Mouse (Mus musculus): ENCODE results near the gene Slc24a1. TPM values are rescaled to one million over a fixed set of nuclear protein-coding genes. Genes with fewer than 3 reads are reported as not detected.

The Slc24a1 gene
- total and polyA plus RNA-seq, 3 experiments, result 0.05 TPM; not detected in 2

DNA sequence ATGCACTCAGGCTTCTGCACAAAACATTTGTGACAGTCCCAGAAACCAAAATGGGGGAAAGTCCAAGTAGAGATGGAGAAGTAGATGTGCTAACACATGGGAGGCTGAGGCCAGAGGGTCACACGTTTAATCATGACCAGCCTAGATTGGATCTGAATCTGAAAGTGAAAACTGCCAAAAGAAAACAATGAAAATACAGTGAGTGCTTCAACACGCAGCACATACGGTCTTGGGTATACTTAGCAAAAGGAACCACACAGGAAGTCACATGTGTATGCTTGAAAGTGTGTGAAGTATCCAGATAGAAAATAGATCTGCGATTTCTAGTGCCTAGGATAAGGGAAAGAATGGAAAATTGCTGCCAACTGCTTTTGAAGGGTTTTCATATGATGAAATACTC lies 36.8 kb downstream of the Slc24a1 start:
- Histone ChIP-seq H3K4me3 (ENCODE audit: low read depth, low read length) (no peak overlapping the region), H3K9me3 (replicated peaks) (no peaks in the 10 kb centered on the region), H3K4me1 (ENCODE audit: insufficient read depth, low read depth, low read length) (no peaks in the 10 kb centered on the region), H3K27me3 (ENCODE audit: insufficient read depth, low read length) (no peaks in the 10 kb centered on the region), H3K36me3 (replicated peaks) (peaks cover 86% of the 10 kb centered on the region)
- ATAC-seq (ENCODE audit: extremely low read depth, insufficient number of reproducible peaks, low FRiP score, poor library complexity, severe bottlenecking) (no peak), DNase-seq (ENCODE audit: low spot score) (no peak)
- no peak for TF ChIP-seq GATA1 (IDR thresholded peaks at IDR 0.05; ENCODE audit: borderline replicate concordance, low read length)
- TF ChIP-seq TAL1 (conservative IDR thresholded peaks at IDR 0.05; ENCODE audit: low read depth, low read length), result no peak
- TF ChIP-seq GATA2 (IDR thresholded peaks at IDR 0.05; ENCODE audit: borderline replicate concordance, low read depth, low read length), result no peak
- no peak for TF ChIP-seq POLR2AphosphoS5 (IDR thresholded peaks at IDR 0.05; ENCODE audit: insufficient replicate concordance, low read depth, low read length)
- no peak for TF ChIP-seq CTCF (IDR thresholded peaks at IDR 0.05; ENCODE audit: low read depth, low read length)

DNA sequence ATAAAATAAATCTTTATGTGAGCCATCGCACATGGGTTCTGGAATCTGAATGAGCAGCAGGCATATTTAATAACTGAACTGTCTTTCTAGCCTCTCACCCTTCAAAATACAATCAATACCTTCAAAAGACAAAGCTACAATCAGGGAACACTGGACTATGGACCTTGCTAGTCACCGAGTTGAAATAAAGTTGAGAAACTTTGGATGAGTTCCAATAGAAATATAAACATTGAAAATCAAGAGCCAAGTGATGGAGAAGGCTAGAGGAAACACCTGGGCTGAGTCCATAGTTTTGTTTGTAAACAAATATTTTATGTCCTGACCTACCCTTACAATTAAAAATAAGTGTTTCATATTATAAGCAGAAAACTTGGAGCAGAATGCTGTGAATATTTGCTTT lies 37.4 kb downstream of the Slc24a1 start:
- Histone ChIP-seq H3K27me3 (ENCODE audit: insufficient read depth, low read length) (no peaks in the 10 kb centered on the region), H3K4me1 (ENCODE audit: insufficient read depth, low read depth, low read length) (no peaks in the 10 kb centered on the region), H3K4me3 (ENCODE audit: low read depth, low read length) (no peak overlapping the region), H3K9me3 (replicated peaks) (no peaks in the 10 kb centered on the region), H3K36me3 (replicated peaks) (peaks cover 89% of the 10 kb centered on the region)
- no peak for ATAC-seq (ENCODE audit: extremely low read depth, insufficient number of reproducible peaks, low FRiP score, poor library complexity, severe bottlenecking)
- DNase-seq (ENCODE audit: low spot score), result no peak
- TF ChIP-seq GATA2 (IDR thresholded peaks at IDR 0.05; ENCODE audit: borderline replicate concordance, low read depth, low read length), result no peak
- TF ChIP-seq CTCF (IDR thresholded peaks at IDR 0.05; ENCODE audit: low read depth, low read length), result no peak
- TF ChIP-seq TAL1 (conservative IDR thresholded peaks at IDR 0.05; ENCODE audit: low read depth, low read length), result no peak
- TF ChIP-seq GATA1 (IDR thresholded peaks at IDR 0.05; ENCODE audit: borderline replicate concordance, low read length), result no peak
- TF ChIP-seq POLR2AphosphoS5 (IDR thresholded peaks at IDR 0.05; ENCODE audit: insufficient replicate concordance, low read depth, low read length), result no peak

DNA sequence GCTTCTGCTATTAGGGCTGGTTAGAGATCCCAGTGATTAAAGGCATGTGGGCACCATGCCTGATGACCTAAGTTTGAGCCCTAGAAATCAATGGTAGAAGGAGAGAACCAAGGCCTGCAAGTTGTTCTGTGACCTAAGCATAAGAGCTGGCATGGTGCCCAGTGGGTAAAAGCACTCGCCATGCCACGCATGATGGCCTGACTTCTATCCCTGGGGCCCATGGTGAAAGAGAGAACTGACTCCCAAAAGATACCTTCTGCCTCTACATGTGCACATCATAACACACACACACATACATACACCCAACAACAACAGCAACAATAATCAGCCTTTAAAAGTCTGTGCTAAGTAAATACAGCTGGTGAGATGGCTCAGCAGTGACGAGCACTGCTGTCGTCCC lies 38.0 kb downstream of the Slc24a1 start:
- Histone ChIP-seq H3K9me3 (replicated peaks) (no peaks in the 10 kb centered on the region), H3K4me3 (ENCODE audit: low read depth, low read length) (no peak overlapping the region), H3K36me3 (replicated peaks) (peaks cover 86% of the 10 kb centered on the region), H3K4me1 (ENCODE audit: insufficient read depth, low read depth, low read length) (no peaks in the 10 kb centered on the region), H3K27me3 (ENCODE audit: insufficient read depth, low read length) (no peaks in the 10 kb centered on the region)
- TF ChIP-seq GATA2 (IDR thresholded peaks at IDR 0.05; ENCODE audit: borderline replicate concordance, low read depth, low read length) (no peak), CTCF (IDR thresholded peaks at IDR 0.05; ENCODE audit: low read depth, low read length) (no peak)
- ATAC-seq (ENCODE audit: extremely low read depth, insufficient number of reproducible peaks, low FRiP score, poor library complexity, severe bottlenecking) (no peak), DNase-seq (ENCODE audit: low spot score) (no peak)

DNA sequence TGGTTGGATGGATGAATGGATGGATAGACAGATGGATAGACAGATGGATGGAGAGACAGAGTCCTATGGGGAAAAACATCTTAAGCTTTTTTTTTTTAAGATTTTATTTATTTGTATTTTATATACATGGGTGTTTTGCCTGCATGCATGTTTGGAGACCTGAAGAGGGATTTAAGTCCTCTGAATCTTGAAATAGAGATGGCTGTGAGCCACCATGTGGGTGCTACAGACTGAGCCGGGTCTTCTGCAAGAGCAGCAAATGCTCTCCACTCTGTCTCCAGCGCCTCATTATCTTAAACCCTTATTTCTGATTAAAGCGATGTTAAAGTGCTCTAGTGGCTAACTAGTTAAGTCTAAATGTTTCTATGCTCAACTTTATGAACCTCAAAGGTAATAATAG lies 44.0 kb downstream of the Slc24a1 start:
- H3K4me3 ChIP-seq (ENCODE audit: low read depth, low read length), result no peak overlapping the region
- no peak for TF ChIP-seq GATA2 (IDR thresholded peaks at IDR 0.05; ENCODE audit: borderline replicate concordance, low read depth, low read length)
- TF ChIP-seq POLR2AphosphoS5 (IDR thresholded peaks at IDR 0.05; ENCODE audit: insufficient replicate concordance, low read depth, low read length), result no peak
- TF ChIP-seq TAL1 (conservative IDR thresholded peaks at IDR 0.05; ENCODE audit: low read depth, low read length), result no peak
- no peak for TF ChIP-seq GATA1 (IDR thresholded peaks at IDR 0.05; ENCODE audit: borderline replicate concordance, low read length)
- no peak for TF ChIP-seq CTCF (IDR thresholded peaks at IDR 0.05; ENCODE audit: low read depth, low read length)
- H3K27me3 ChIP-seq (ENCODE audit: insufficient read depth, low read length), result no peaks in the 10 kb centered on the region
- H3K4me1 ChIP-seq (ENCODE audit: insufficient read depth, low read depth, low read length), result peaks cover 4% of the 10 kb centered on the region; the same call in 1 of the 2 replicates
- H3K36me3 ChIP-seq (replicated peaks), result peaks cover 88% of the 10 kb centered on the region
- ATAC-seq (ENCODE audit: extremely low read depth, insufficient number of reproducible peaks, low FRiP score, poor library complexity, severe bottlenecking), result no peak
- no peak for DNase-seq (ENCODE audit: low spot score)
- no peaks in the 10 kb centered on the region for H3K9me3 ChIP-seq (replicated peaks)

DNA sequence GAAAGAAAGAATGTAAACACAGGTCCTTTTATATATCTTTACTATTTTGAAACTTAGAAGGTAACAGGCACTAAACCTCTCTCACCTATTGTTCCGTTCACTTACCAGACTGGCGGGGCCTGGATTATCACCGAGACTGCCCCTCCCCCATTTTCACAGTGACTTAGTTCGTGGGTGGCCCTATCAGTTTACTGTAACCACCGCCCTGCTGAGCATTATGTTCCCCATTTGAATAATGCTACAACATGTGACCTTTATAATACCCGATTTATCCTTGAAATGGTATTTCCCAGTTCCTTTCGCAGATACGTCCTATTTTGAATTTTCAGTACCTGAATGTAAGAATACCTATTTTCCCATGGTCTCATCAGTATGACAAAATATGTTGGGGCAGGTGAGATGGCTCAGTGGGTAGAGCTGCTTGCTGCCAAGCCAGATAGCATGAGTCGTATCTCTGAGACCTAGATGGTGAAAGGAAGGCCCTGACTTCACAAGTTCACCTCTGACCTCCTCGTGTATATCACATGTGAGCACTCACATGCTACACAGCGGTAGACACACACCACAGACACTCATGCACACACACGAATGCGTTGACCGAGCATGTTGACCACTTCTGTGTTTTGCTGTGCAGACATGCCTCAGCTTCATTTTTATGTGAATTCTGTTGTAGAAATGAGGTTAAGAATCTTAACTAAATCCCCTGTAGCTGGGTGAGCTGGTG lies 46.3 kb downstream of the Slc24a1 start:
- no peak overlapping the region for H3K4me3 ChIP-seq (ENCODE audit: low read depth, low read length)
- DNase-seq (ENCODE audit: low spot score) (no peak), ATAC-seq (ENCODE audit: extremely low read depth, insufficient number of reproducible peaks, low FRiP score, poor library complexity, severe bottlenecking) (no peak)
- peaks cover 83% of the 10 kb centered on the region for H3K36me3 ChIP-seq (replicated peaks)
- no peak for TF ChIP-seq TAL1 (conservative IDR thresholded peaks at IDR 0.05; ENCODE audit: low read depth, low read length)
- no peak for TF ChIP-seq GATA2 (IDR thresholded peaks at IDR 0.05; ENCODE audit: borderline replicate concordance, low read depth, low read length)
- TF ChIP-seq CTCF (IDR thresholded peaks at IDR 0.05; ENCODE audit: low read depth, low read length), result no peak
- TF ChIP-seq GATA1 (IDR thresholded peaks at IDR 0.05; ENCODE audit: borderline replicate concordance, low read length), result no peak
- no peak for TF ChIP-seq POLR2AphosphoS5 (IDR thresholded peaks at IDR 0.05; ENCODE audit: insufficient replicate concordance, low read depth, low read length)
- peaks cover 4% of the 10 kb centered on the region; the same call in 1 of the 2 replicates for H3K4me1 ChIP-seq (ENCODE audit: insufficient read depth, low read depth, low read length)
- no peaks in the 10 kb centered on the region for H3K9me3 ChIP-seq (replicated peaks)
- H3K27me3 ChIP-seq (ENCODE audit: insufficient read depth, low read length), result no peaks in the 10 kb centered on the region

DNA sequence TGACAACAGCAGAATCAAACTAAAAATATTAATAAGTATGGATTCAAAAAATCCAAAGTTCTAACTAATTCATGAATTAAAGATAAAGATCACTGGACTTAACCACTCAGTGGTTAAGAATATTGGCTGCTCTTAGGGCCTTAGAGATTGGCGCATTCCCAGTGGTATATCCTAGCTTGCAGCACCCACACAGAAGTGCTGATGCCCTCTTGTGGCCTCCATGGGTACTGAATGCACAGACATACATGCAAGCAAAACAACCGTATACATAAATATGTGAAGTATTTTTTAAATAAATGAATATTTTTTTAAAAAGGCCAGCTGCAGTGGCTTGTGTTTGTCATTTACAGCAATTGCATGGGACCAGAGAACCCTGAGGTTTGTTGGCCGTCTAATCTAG lies 48.0 kb downstream of the Slc24a1 start:
- Histone ChIP-seq H3K27me3 (ENCODE audit: insufficient read depth, low read length) (no peaks in the 10 kb centered on the region), H3K9me3 (replicated peaks) (no peaks in the 10 kb centered on the region), H3K4me1 (ENCODE audit: insufficient read depth, low read depth, low read length) (peaks cover 4% of the 10 kb centered on the region; the same call in 1 of the 2 replicates), H3K4me3 (ENCODE audit: low read depth, low read length) (no peak overlapping the region), H3K36me3 (replicated peaks) (peaks cover 87% of the 10 kb centered on the region)
- ATAC-seq (ENCODE audit: extremely low read depth, insufficient number of reproducible peaks, low FRiP score, poor library complexity, severe bottlenecking) (no peak), DNase-seq (ENCODE audit: low spot score) (peak; percentile 46)
- no peak for TF ChIP-seq TAL1 (conservative IDR thresholded peaks at IDR 0.05; ENCODE audit: low read depth, low read length)
- TF ChIP-seq GATA2 (IDR thresholded peaks at IDR 0.05; ENCODE audit: borderline replicate concordance, low read depth, low read length), result no peak
- no peak for TF ChIP-seq GATA1 (IDR thresholded peaks at IDR 0.05; ENCODE audit: borderline replicate concordance, low read length)
- TF ChIP-seq CTCF (IDR thresholded peaks at IDR 0.05; ENCODE audit: low read depth, low read length), result peak; percentile 56; the same call in 1 of the 2 replicates

Measured in G1E (cell line).